21 mouse cellular contexts compared by ENCODE assay signal in the genomic region with DNA sequence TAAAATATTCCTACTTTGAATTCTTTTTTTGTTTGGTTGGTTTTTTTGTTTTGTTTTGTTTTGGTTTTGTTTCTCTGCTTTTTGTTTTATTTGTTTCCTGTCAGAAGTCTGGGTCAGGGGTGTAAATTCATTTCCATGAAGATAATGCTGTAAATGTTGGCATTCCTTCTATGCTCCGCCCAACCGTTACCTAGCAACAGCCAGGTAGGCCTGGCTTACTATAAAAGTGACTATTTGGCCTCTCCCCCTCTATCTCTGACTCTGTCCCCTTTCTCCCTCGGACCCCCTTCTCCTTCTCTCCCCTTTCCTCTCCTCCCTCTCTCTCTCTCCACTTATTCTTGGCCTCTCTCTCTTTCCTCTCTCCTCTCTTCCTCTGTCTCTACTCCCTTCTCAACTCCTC. TPM values are rescaled to one million over a fixed set of nuclear protein-coding genes. Genes with fewer than 3 reads are reported as not detected.
A peak's percentile ranks its signal among the peaks of the same experiment; 100 is the strongest.
DNase-seq lines count a peak whose midpoint lies in the region; ATAC-seq and TF ChIP-seq lines count a peak whose summit lies in the region.
"Had no signal": no experiment of that assay in that cellular context is flagged by ENCODE, and none has a peak within 500 bp of the region (broad histone marks: within the 10 kb centered on the region; RNA-seq: fewer than 3 reads in every experiment).

No protein-coding gene starts in this region.

- H3K27me3 ChIP-seq in kidney, adult 2 months (replicated peaks; ENCODE audit: control insufficient read depth, insufficient read depth, low read length) = no peaks in the 10 kb centered on the region
- H3K27me3 ChIP-seq in kidney, embryonic 16.5 days (ENCODE audit: insufficient read depth, low read length) = no peaks in the 10 kb centered on the region
- no peaks in the 10 kb centered on the region for H3K27me3 ChIP-seq in intestine, embryonic 16.5 days (replicated peaks; ENCODE audit: control insufficient read depth, insufficient read depth, low read length)
- H3K27me3 ChIP-seq: forebrain, embryonic 13.5 days; heart, embryonic 13.5 days; hindbrain, embryonic 12.5 days; hindbrain, embryonic 15.5 days had no signal

- no peak for TF ChIP-seq CTCF in kidney, adult 2 months (conservative IDR thresholded peaks at IDR 0.05; ENCODE audit: insufficient read depth, insufficient read length, low read depth, low read length)

- ATAC-seq in kidney, embryonic 16.5 days (ENCODE audit: low FRiP score, low TSS enrichment) = no peak
- no peak for ATAC-seq in intestine, embryonic 16.5 days
- ATAC-seq: CD4-positive, CD25-positive, alpha-beta regulatory T cell, adult 4 months; forebrain, embryonic 13.5 days; forebrain, embryonic 16.5 days had no signal

- no peak overlapping the region for H3K9ac ChIP-seq in kidney, embryonic 16.5 days (replicated peaks; ENCODE audit: low read length)
- H3K9ac ChIP-seq in intestine, embryonic 16.5 days (ENCODE audit: low read depth, low read length) = no peak overlapping the region
- H3K9ac ChIP-seq: forebrain, embryonic 13.5 days; heart, embryonic 13.5 days; hindbrain, embryonic 12.5 days; hindbrain, embryonic 15.5 days had no signal

- no peak for TF ChIP-seq POLR2A in kidney, adult 2 months (IDR thresholded peaks at IDR 0.05; ENCODE audit: low read depth, low read length)

- no peaks in the 10 kb centered on the region for H3K36me3 ChIP-seq in kidney, adult 2 months (ENCODE audit: control insufficient read depth, insufficient read depth, low read length)
- H3K36me3 ChIP-seq in kidney, embryonic 16.5 days (ENCODE audit: insufficient read depth, low read length) = no peaks in the 10 kb centered on the region
- H3K36me3 ChIP-seq in intestine, embryonic 16.5 days (ENCODE audit: control insufficient read depth, insufficient read depth, low read length) = no peaks in the 10 kb centered on the region
- H3K36me3 ChIP-seq: forebrain, embryonic 10.5 days; heart, embryonic 10.5 days; heart, embryonic 13.5 days; hindbrain, embryonic 12.5 days; hindbrain, embryonic 15.5 days had no signal

- H3K9me3 ChIP-seq in kidney, embryonic 16.5 days (ENCODE audit: low read length) = no peaks in the 10 kb centered on the region
- H3K9me3 ChIP-seq in intestine, embryonic 16.5 days (ENCODE audit: control insufficient read depth, low read length) = no peaks in the 10 kb centered on the region
- H3K9me3 ChIP-seq: forebrain, embryonic 10.5 days; forebrain, embryonic 13.5 days; heart, embryonic 10.5 days; heart, embryonic 13.5 days; hindbrain, embryonic 12.5 days; hindbrain, embryonic 15.5 days had no signal

- H3K4me2 ChIP-seq in kidney, embryonic 16.5 days (replicated peaks; ENCODE audit: low read depth, low read length) = no peak overlapping the region
- no peak overlapping the region for H3K4me2 ChIP-seq in intestine, embryonic 16.5 days (ENCODE audit: low read depth, low read length)
- H3K4me2 ChIP-seq: forebrain, embryonic 13.5 days; heart, embryonic 13.5 days; hindbrain, embryonic 12.5 days; hindbrain, embryonic 15.5 days had no signal

- H3K4me3 ChIP-seq in kidney, adult 2 months (ENCODE audit: insufficient read depth, low read depth, low read length) = no peak overlapping the region
- no peak overlapping the region for H3K4me3 ChIP-seq in kidney, embryonic 16.5 days (ENCODE audit: low read length)
- no peak overlapping the region for H3K4me3 ChIP-seq in intestine, embryonic 16.5 days (ENCODE audit: low read length)
- H3K4me3 ChIP-seq: forebrain, embryonic 10.5 days; forebrain, embryonic 13.5 days; heart, adult 2 months; heart, embryonic 10.5 days; heart, embryonic 13.5 days; hindbrain, embryonic 12.5 days; hindbrain, embryonic 15.5 days had no signal

- WGBS in kidney, adult 2 months = 80% methylated on average over 3 of the region's 3 CpGs
- WGBS in kidney, embryonic 16.5 days = 76% methylated on average over 3 of the region's 3 CpGs
- WGBS in intestine, embryonic 16.5 days = 62% methylated on average over 3 of the region's 3 CpGs

- H3K27ac ChIP-seq in kidney, adult 2 months (ENCODE audit: insufficient read depth, low read depth, low read length) = no peak overlapping the region
- H3K27ac ChIP-seq in kidney, embryonic 16.5 days (ENCODE audit: low read length) = no peak overlapping the region
- no peak overlapping the region for H3K27ac ChIP-seq in intestine, embryonic 16.5 days (ENCODE audit: low read length)
- H3K27ac ChIP-seq: forebrain, embryonic 10.5 days; forebrain, embryonic 13.5 days; heart, embryonic 10.5 days; heart, embryonic 13.5 days; hindbrain, embryonic 12.5 days; hindbrain, embryonic 15.5 days had no signal

- no peaks in the 10 kb centered on the region for H3K4me1 ChIP-seq in kidney, adult 2 months (ENCODE audit: control insufficient read depth, insufficient read depth, low read length)
- H3K4me1 ChIP-seq in kidney, embryonic 16.5 days (ENCODE audit: insufficient read depth, low read length) = 0 out of 2 replicates have a peak, but pooled peaks cover 3% of the 10 kb centered on the region
- no peaks in the 10 kb centered on the region for H3K4me1 ChIP-seq in intestine, embryonic 16.5 days (ENCODE audit: control insufficient read depth, insufficient read depth, low read length)
- H3K4me1 ChIP-seq: heart, embryonic 10.5 days; heart, embryonic 13.5 days had no signal

- DNase-seq in kidney, adult 2 months = peak; percentile 36
- no peak for DNase-seq in kidney, adult 18-20 months
- DNase-seq in kidney, postnatal 14 days = peak; percentile 20
- DNase-seq in ZHBTc4 (ENCODE audit: low read depth, low spot score) = peak; percentile 20
- DNase-seq: adrenal gland, postnatal 10 days; adrenal gland, postnatal 36 days; cerebellum, adult 18-20 months; cerebellum, adult 9-10 months; cerebellum, postnatal 14 days; gastrocnemius, postnatal 25 days had no signal

RNA-seq across cellular contexts. Expression of a gene that starts 21.4 kb away (rescaled TPM):
- 0.78 and 0.90 TPM in 2 replicates for polyA plus RNA-seq in kidney, adult 2 months (2012; rRNA removed)
- polyA plus RNA-seq in kidney, embryonic 16.5 days (2015; fragmentation: Nextera tagmentation; extraction: Ambion mirVana) = 1.00 and 1.3 TPM in 2 replicates
- 0.40 and 0.89 TPM in 2 replicates for polyA plus RNA-seq in intestine, embryonic 16.5 days (2015; fragmentation: Nextera tagmentation; extraction: Ambion mirVana)

RNA-seq across cellular contexts. Expression of a gene that starts 56.5 kb away (rescaled TPM):
- 33.3 and 48.2 TPM in 2 replicates for polyA plus RNA-seq in kidney, adult 2 months (2012; rRNA removed)
- 0.81 and 1.00 TPM in 2 replicates for polyA plus RNA-seq in kidney, embryonic 16.5 days (2015; fragmentation: Nextera tagmentation; extraction: Ambion mirVana)
- polyA plus RNA-seq in intestine, embryonic 16.5 days (2015; fragmentation: Nextera tagmentation; extraction: Ambion mirVana) = 0.67 and 0.87 TPM in 2 replicates

Comparison
In these comparisons a context has a peak if more than half of its experiments do, and no peak if none do; other contexts are left out.
1. RNA of a gene that starts 56.5 kb away (polyA plus RNA-seq): 33.3 to 48.2 TPM in kidney, adult 2 months; 0.81 to 1.00 TPM in kidney, embryonic 16.5 days and 0.67 to 0.87 TPM in intestine, embryonic 16.5 days; every median in the first group is over 10 times any median in the second.